Mouse (Mus musculus): ENCODE results near the gene Ttc3.
A peak's percentile ranks its signal among the peaks of the same experiment; 100 is the strongest.
"Not testable (repeated sequence)": the region's sequence is repeated elsewhere in the genome, so short reads cannot be mapped to it uniquely, and the experiment has no call there.

The Ttc3 gene

DNA sequence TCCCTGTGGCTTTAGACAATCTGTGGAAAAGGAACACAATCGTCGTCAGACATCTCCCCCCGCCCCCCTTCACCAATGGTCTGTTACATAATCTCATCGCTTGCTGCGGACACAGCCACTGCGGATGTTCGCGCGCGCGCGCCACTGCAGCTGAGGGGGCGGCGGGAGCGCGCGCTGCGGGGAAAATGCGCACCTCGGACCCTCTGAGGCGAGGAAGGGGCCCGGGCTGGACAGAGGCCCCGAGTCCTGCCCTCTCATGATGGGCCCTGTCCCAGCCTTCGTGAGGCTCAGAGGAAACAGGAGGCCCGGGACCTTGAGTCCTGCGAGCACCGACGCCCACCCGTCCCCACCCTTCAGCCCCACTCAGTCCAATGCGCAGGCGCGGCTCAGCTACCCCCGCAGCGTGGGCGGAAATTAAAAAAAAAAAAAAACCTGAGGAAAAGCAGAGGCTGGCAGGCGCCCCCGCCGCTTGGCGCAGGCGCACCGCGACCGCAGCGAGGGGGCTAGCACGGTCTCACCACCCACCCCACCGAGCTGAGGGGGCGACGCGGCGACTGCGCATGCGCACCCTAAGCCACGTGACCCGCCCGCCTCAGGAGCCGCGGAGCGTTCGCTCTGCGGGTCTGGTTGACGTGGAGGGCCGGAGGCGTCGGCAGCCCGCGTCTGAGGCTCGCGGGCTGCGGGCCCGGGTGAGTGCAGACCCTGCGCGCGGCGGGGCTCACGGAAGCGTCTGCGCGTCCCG lies at the start of gene Ttc3:
Gene Ttc3, plus strand, starts transcription at position 446 of the 742 bp plus-strand sequence.
- DNase-seq (ENCODE audit: low read depth, low spot score) = peak; percentile 95

DNA sequence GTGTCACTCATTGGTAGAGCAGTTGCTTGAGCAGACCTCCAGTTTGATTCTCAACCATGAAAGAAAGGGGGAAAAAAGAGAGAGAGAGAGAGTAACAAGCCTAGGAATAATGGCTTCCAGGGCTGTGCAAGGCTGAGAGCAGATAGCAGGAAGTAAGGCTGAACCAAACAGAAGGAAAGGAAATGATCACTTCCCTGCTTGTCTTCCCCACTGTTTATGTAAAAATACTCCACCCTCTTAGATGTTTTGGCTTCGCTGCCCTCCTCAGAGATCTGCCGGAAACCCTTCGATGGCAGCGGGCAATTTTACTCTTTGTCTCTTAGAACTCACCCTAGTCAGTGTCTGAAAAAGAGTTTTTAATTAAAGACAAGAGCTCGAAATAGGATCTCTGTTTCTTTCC lies 46.7 kb upstream of the Ttc3 start:
- peak; percentile 66 for DNase-seq (ENCODE audit: low read depth, low spot score)

DNA sequence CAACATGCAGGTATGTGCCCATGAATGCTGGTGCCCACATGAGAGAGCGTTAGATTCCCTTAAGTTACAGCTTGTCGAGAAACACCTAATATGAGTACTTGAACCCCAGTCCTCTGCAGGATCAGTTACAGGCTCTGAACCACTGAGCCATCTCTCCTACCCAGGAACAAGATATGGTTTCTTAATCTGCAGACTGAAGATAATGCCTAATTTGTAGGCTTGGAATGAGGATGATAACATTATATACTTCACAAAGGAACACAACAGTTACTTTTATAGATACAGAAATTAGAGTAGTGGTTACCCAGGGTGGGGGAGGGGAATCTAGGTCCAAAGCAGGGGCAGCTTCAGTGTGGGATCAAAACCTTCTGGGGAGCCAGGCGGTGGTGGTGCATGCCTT lies 44.4 kb upstream of the Ttc3 start:
- no peak for DNase-seq (ENCODE audit: low read depth, low spot score)

DNA sequence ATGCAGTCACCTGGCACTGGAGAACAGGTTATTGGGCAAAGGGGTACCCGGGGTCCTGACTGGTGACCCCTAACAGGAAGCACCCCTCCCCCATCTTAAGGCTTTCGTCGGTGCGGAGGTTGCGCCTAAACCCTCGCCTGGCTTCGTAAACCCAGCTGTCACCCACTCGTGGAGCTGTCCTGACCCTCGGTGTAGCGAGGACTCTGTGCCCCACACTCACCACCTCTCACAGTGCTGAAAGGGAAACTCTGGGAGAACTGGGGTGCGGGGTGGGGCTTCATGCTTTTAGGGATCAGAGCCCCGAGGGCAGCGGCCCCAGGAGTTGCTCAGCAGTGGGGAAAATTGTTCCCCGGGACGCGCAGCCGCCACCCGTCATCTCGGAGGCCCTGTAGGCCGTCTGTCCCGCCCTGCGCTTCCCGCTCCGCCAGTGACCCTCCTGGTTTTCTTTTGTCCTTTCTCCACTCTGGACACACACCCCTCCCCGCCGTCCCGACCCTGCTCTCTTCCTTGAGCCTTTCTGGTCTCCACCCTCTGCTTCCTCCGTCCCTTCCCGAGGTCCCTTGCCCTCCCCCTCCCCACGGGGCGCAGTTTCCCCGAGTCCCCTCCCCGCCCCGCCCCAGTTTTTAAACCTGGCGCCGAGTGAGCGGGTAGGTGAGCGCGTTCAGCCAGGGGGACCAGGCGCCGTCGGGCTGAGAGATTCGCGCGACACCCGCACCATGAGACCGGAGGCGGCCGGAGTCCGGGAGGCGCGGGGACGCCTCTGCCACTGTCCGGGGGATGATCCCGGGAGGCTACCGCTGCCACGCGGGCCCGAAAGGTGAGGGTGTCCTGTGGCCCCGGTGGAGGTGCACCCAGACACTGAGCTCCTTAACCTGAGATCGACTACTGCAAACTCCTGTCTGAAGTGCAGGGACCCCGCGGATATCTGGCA lies 42.4 kb upstream of the Ttc3 start, which contains the start of gene Ripply3:
Gene Ripply3, plus strand, starts transcription at position 640 of the 931 bp plus-strand sequence.
- DNase-seq (ENCODE audit: low read depth, low spot score) = peak; percentile 77

DNA sequence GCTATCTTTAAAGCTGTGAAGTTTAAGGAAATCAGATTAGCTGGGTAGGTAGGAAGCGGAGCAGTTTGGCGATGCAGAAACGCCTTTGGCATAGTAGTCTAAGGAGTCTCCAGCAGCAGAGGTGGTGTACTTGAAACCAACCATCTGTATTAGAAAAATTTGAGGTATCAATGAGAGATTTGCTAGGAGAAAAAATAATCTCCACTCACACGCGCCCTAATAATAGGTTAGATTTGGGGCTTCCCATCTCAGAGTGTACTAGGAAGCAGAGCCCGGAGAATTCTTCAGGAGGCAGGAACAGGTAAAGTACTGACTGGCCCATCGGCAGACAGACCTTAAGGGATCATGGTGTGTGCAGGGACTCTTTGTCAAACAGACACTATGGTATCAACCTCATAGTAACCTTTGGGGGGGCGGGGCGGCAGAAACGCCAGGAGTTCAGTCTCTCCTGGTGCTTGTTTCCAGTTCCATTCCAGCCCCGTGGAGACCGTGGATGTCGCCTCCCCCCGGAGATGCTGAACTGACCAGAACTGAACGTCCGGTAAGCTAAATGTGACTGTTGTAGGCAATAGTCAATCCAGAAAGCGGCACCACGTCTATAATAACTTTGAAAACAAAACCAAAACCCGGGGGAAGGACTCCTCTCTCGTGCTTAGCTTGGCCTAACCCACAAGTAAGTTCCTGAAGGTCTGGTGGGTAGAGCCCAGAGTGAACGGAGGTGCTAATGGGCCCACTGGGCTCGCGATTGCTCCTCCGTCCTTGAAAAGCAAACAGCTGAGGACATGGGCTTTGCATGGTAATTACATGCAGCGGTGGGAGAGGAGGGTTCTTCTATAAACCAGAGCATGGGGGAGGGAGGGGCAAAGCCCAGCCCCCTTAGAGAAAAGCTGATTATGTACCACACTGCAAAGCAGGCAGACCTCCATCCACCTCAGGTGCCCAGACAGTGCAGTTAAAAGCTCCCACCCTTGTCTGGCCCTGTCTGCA lies 41.2 kb upstream of the Ttc3 start:
- peak; percentile 13 for DNase-seq (ENCODE audit: low read depth, low spot score)

DNA sequence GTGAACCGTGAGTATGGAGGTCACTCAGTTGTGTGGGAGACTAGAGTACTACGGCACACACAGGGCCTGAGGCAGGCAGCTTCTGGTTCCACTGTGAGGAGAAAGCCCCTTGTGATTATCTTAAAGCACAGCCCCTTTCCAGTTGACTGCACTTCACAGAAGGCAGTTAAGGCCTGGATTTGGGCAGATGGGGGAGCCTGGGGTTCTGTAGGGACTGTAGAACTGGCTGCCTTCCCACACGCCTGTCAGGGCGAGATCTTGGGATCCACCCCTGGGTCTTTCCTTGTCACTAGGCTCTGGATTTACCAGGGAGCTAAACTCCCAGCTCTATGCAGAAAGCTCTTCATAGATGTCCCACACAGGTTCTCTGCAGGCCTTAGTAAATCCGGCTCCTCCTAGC lies 40.0 kb upstream of the Ttc3 start:
- no peak for DNase-seq (ENCODE audit: low read depth, low spot score)

DNA sequence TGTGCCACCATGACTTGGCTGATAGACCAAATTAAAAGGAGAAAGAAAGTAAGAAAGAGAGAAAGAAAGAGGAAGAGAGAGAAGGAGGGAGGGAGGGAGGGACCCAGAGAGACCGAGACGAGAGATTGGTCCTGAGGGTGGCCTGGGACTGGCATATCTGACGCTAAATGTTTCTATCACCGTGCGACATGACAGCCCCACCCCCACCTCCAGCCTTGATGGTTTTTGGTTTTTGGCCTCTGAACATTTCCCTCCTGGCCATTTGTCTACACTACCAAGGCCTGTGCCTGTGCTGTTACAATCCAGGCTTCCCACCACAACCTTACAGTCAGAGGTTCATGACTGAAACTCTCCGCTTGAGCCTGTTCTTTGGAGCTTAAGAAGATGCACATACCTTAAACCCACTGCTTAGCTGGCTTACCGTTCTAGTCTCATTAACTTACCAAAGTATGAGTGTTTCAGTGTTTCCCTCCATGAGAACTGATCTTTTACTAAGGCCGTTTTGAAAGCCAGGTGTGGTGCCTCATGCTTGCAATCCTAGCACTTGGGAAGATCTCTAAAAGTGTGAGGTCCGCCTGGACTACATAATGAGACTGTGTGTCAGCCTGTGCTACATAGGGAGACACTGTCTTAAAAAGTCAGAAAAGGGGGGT lies 39.1 kb upstream of the Ttc3 start:
- no peak for DNase-seq (ENCODE audit: low read depth, low spot score)

DNA sequence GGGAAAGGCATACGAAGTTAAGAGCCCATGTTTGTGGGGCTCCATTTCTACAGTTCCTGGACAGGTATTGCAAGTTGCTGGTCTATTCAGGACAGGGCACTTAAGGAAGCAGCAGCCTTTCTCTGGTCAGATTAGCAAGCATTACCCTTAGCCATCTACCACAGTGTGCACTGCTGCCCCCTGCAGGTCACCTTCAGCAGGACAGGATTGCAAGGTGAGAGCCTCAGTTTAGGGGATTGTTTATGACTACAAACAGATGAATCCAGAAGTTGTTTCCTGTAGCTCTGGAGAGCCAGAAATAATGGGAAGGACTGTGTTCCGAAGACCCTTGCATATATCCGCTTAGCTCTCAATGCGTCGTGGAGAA lies 38.5 kb upstream of the Ttc3 start:
- DNase-seq (ENCODE audit: low read depth, low spot score) = peak; percentile 77

DNA sequence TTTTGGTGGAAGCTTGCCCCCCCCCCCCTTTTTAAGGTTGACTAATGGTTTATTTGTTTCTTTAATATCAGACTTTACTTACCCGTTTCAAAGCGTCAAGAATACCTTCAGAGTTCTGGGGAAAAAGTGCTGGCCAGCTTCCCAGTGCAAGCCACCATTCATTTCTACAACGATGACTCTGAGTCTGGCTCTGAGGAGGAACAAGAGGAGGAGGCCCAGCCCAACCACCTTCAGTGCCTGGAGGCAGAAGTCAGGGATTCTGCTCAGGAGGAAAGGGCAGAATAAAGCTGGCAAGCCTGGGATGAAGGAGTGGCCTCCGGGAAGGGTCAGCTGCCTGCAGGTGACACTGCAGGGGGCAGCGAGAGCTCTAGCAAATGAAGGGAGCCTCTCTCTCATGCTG lies 34.8 kb upstream of the Ttc3 start:
- no peak for DNase-seq (ENCODE audit: low read depth, low spot score)

DNA sequence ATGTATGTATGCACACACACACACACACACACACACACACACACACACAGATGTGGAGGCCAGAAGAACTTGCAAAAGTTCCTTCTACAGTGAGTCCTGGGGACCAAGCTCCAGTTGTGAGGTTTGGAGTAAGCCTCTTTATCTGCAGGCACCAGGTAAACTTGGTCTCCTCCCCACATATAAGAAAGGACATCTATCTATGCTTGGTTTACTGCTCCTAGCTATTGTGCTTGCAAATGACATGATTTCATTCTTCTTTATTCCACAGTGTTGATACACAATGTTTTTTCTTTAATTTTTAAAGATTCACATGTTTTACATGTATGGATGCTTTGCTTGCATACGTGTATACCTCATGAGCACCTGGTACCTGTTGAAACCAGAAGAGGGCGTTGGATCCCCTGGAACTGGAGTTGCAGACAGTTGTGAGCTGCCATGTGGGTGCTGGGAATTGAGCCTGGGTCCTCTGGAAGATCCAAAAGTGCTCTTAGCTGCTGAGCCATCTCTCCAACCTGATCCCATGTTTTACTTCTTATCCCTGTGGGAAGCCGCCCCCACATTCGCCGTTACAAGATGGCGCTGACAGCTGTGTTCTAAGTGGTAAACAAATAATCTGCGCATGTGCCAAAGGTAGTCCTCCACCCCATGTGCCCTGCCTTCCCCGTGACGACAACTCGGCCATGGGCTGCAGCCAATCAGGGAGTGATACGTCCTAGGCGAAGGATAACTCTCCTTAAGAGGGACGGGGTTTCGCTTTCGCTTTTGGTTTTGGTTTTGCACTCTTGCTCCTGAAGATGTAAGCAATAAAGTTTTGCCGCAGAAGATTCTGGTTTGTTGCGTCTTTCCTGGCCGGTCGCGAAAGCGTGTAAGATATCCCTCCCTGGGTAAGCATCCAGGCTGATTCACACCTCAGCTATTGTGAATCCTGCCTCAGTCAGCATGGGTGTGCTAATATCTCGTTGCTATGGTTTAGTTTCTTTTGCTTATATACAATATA lies 31.0 kb upstream of the Ttc3 start:
- DNase-seq (ENCODE audit: low read depth, low spot score) = not testable (repeated sequence)

DNA sequence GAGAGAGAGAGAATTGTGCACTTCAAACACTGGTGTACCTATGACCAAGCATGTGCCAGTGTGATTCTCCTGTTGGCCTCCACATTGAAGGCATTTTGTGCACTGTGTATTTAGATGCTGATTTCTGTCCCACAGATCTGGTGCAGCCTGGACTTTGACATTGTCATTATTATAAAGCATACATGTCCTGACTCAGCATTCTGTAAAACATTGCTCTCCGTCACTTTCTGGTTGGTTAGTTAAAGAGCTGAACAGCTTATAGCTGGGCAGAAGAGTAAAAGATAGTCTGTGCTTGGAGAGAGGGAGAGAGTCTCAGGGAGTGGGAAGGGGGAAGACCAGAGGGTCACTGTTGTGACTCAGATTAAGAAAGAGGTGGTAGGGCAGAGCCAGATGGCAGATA lies 24.7 kb upstream of the Ttc3 start:
- no peak for DNase-seq (ENCODE audit: low read depth, low spot score)

DNA sequence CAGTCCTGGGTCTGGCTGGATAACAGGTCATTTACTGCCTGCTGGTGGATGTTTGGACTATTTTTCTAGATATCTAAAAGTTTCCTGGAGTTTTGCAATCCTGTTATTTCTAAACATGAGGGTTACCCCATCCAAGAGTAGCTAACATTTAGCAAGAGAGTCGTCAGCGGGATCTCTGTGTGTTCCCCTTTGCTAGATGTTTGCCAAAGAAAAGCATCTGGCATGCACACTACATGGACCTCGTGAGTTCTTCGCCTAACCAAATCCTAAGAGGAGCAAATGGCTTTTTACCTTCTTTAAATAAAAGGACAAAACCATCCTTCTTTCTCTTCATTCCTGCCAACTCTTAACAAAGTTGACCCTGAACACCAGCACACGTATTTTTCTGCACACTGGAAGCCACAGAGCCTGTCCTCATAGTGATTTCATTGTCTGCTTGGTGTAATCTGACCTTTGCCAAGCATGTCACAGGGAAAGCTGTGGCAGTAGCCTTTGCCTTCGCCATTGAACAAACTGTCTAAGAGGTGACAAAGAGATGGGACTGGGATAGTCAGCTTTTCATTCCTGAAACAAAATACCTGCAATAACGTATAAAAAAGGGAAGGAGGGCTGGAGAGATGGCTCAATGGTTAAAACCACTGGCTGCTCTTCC lies 23.2 kb upstream of the Ttc3 start:
- no peak for DNase-seq (ENCODE audit: low read depth, low spot score)

DNA sequence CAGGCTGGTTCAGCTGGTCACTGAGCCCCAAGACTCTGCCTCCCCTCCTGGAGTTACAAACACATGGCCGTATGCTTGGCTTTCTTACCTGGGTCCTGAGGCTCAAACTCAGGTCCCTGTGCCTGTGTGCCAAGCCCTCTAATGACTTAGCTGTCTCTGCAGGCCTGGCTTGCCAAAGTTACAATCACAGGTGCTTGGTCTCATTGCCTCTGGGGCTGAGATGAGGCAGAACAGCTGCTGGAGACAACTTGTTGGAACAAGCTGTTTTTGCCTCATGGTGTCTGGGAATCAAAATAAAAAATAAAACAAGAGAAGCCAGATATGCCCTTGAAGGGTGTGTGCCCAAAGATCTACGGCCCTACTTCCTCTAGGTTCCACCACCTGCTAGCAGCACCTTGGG lies 21.6 kb upstream of the Ttc3 start:
- no peak for DNase-seq (ENCODE audit: low read depth, low spot score)

DNA sequence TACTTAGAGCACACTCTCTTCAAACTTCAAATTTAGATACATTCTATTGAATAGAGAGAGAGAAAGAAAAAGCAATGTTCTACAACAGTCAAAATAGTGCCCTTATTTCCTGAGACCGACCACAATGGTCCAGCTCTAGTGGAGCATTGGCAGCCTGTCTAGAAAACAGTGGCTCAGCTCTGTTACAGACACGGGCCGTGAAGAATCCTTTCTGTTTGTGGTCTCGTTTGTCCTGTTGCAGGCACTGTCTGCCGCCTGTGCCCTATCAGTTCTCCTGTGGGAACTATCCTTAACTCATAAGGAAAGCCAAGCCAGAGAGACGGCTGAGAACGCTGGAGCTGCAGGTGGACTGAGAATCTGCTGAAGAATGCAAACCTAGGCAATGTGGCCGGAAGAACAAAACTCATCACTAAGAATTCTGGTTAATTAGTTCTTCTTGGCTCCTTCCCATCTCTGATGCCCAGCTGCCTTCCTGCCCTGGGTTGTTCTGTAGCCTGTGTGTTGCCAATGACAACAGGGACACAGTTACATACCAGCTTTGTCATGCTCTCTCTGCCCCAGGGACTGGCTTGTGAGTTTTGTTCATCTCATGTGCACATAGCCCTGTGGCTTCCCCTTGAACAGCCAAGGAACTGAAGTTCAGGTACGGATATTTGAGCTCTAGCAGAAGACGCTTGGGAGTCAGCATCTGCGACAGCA lies 20.7 kb upstream of the Ttc3 start:
- DNase-seq (ENCODE audit: low read depth, low spot score) = no peak

DNA sequence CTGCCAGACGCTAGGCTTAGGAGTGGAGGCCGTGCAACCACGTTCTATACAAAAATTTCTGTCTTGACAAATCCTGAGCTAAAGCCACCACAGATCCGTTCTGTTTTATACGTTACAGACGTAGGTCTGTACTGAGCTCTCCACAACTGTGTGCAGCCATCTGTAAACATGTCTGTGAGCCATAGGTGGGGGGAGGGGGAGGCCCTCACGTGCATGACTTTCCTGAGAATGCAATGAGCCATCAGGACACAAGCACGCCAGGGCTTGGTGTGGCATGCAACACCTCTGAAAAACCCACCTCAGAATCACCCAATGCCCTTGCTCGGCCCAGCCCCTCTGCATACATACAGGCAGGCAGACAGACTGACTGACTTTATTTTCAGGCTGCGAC lies 20.1 kb upstream of the Ttc3 start:
- no peak for DNase-seq (ENCODE audit: low read depth, low spot score)

DNA sequence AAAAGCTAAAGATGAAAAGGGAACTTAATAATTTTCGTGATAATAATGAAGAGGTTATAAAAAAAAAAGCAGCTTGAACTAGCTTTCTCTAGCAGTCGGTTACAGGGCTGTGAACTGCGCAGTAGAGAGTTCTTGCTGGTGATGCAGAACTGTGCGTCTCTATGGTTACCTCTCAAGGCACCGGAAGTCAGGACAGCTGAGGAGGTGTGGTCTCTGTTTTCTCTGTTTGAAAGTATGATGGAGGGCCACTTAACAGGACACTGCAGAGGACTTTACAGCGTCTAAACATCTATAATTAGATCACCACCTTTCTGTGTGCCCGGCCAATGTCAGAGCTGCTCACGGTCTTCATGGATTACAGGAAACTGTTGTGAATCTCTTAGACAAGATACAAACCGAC lies 16.0 kb upstream of the Ttc3 start:
- peak; percentile 68 for DNase-seq (ENCODE audit: low read depth, low spot score)

DNA sequence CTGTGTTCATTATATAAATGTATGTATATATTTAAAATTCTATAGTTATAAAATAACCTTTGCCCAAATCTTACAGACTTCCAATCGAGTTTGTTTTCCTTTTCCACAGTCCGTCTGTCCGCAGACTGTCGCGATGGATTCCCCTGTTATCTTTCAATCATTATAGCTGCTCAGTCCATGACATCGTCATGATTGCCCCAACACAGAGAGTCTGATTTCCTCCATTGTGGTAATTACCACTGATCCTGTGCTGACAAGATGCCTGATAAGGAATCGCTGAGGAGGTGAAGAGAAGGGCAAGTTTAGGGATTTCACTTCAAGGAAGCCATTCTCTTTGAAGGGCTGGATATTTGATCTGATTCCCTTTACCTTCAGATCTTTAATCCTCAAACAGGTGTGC lies 14.4 kb upstream of the Ttc3 start:
- no peak for DNase-seq (ENCODE audit: low read depth, low spot score)

DNA sequence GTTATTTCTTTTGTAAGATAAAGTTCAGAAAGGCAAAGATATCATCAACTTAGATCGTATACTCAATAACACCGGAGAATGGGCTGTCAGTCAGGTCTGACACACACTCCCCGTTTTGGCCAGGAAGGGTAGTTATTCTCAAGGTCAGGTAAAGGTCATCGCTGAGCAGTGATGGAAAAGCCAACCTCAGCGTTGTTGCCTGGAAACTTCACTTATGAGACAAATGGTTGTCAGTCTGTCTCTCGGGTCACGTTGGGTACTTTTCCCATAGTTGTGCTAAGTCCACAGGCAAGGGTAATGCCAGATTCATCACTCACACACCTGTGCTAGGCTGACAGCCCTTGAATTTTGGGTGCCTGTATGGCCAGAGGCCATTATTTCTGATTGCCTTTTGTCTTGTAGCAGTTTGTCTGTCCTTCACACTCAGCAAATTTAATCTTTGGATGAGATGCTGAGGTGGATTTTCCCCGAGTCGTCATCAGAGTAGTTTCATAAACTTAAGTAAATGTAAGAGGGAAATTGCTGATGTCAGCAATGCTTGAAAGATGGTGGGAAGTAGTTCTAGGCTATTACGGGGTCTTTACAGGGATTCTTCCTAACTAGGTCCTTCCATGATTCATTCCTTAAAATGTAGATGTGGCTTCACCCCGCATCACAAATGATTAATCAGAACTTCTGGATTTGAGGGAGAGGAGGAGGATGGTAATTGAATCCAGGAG lies 13.5 kb upstream of the Ttc3 start:
- no peak for DNase-seq (ENCODE audit: low read depth, low spot score)
